ENCODE assay signal across 23 mouse cellular contexts in genomic region chr2:93665472-93665871, GRCm38 (mm10). TPM values are rescaled to one million over a fixed set of nuclear protein-coding genes. Genes with fewer than 3 reads are reported as not detected.
DNase-seq lines count a peak whose midpoint lies in the region; ATAC-seq lines count a peak whose summit lies in the region.
"Had no signal": no experiment of that assay in that cellular context is flagged by ENCODE, and none has a peak within 500 bp of the region (broad histone marks: within the 10 kb centered on the region; RNA-seq: fewer than 3 reads in every experiment).

No protein-coding gene starts in this region.

- no peak overlapping the region for H3K9ac ChIP-seq in embryonic facial prominence, embryonic 13.5 days
- H3K9ac ChIP-seq in embryonic facial prominence, embryonic 15.5 days: no peak overlapping the region
- H3K9ac ChIP-seq: embryonic facial prominence, embryonic 12.5 days had no signal

- DNase-seq in embryonic facial prominence, embryonic 10.5 days (ENCODE audit: low spot score): no peak
- DNase-seq in frontal cortex, postnatal 36 days (ENCODE audit: low spot score in 2 of 2): no peak
- no peak for DNase-seq in adrenal gland, postnatal 4 days (ENCODE audit: low spot score in 2 of 2)
- DNase-seq: B cell, adult 2 months; cerebellum, adult 11 months; cerebellum, adult 18-20 months; cerebellum, adult 8-10 months; cerebellum, adult 9-11 months; cerebellum, postnatal 14 days; cerebellum, postnatal 36 days; embryo, embryonic 11 days had no signal

- H3K36me3 ChIP-seq in embryonic facial prominence, embryonic 13.5 days: peaks cover 42% of the 10 kb centered on the region
- peaks cover 55% of the 10 kb centered on the region for H3K36me3 ChIP-seq in embryonic facial prominence, embryonic 10.5 days (replicated peaks)
- H3K36me3 ChIP-seq in embryonic facial prominence, embryonic 15.5 days: peaks cover 22% of the 10 kb centered on the region
- H3K36me3 ChIP-seq: G1E had no signal

- H3K27me3 ChIP-seq in embryonic facial prominence, embryonic 13.5 days: no peaks in the 10 kb centered on the region
- peaks cover 48% of the 10 kb centered on the region for H3K27me3 ChIP-seq in embryonic facial prominence, embryonic 10.5 days (replicated peaks; ENCODE audit: low read depth, poor library complexity, severe bottlenecking)
- no peaks in the 10 kb centered on the region for H3K27me3 ChIP-seq in embryonic facial prominence, embryonic 15.5 days
- H3K27me3 ChIP-seq: embryonic facial prominence, embryonic 12.5 days; Patski had no signal

- WGBS in embryonic facial prominence, embryonic 13.5 days: 62% methylated on average over 5 of the region's 5 CpGs
- WGBS in embryonic facial prominence, embryonic 10.5 days: 78% methylated on average over 5 of the region's 5 CpGs
- 64% methylated on average over 5 of the region's 5 CpGs for WGBS in embryonic facial prominence, embryonic 15.5 days

- H3K27ac ChIP-seq in embryonic facial prominence, embryonic 13.5 days: peak overlapping the region; percentile 64; the same call in 1 of the 2 replicates
- no peak overlapping the region for H3K27ac ChIP-seq in embryonic facial prominence, embryonic 10.5 days (replicated peaks)
- H3K27ac ChIP-seq in embryonic facial prominence, embryonic 15.5 days (replicated peaks): 0 out of 2 replicates have a peak overlapping the region, but pooled peaks have one; percentile 28
- H3K27ac ChIP-seq: embryonic facial prominence, embryonic 12.5 days had no signal

- no peak for ATAC-seq in embryonic facial prominence, embryonic 13.5 days (ENCODE audit: insufficient number of reproducible peaks, insufficient read depth, low FRiP score, low TSS enrichment, low read depth)
- peak; percentile 85; the same call in 1 of the 2 replicates for ATAC-seq in frontal cortex, adult (ENCODE audit: low TSS enrichment)
- no peak for ATAC-seq in embryonic facial prominence, embryonic 15.5 days (ENCODE audit: insufficient number of reproducible peaks, low FRiP score, low TSS enrichment, low read depth)
- ATAC-seq: activated CD4-positive, CD25-positive, alpha-beta regulatory T cell, adult 4 months; CD4-positive, CD25-positive, alpha-beta regulatory T cell, adult 4 months; forebrain, embryonic 14.5 days; forebrain, embryonic 16.5 days; Patski had no signal

- H3K4me1 ChIP-seq in embryonic facial prominence, embryonic 13.5 days: peaks cover 82% of the 10 kb centered on the region
- peaks cover 49% of the 10 kb centered on the region for H3K4me1 ChIP-seq in embryonic facial prominence, embryonic 10.5 days
- peaks cover 50% of the 10 kb centered on the region for H3K4me1 ChIP-seq in embryonic facial prominence, embryonic 15.5 days

- H3K4me3 ChIP-seq in embryonic facial prominence, embryonic 13.5 days: no peak overlapping the region
- H3K4me3 ChIP-seq in embryonic facial prominence, embryonic 10.5 days: no peak overlapping the region
- H3K4me3 ChIP-seq in embryonic facial prominence, embryonic 15.5 days (replicated peaks): no peak overlapping the region
- H3K4me3 ChIP-seq: embryonic facial prominence, embryonic 12.5 days had no signal

- H3K9me3 ChIP-seq in embryonic facial prominence, embryonic 13.5 days: no peaks in the 10 kb centered on the region
- no peaks in the 10 kb centered on the region for H3K9me3 ChIP-seq in embryonic facial prominence, embryonic 10.5 days
- H3K9me3 ChIP-seq in embryonic facial prominence, embryonic 15.5 days (replicated peaks): no peaks in the 10 kb centered on the region
- H3K9me3 ChIP-seq: embryonic facial prominence, embryonic 12.5 days; G1E had no signal

- H3K4me2 ChIP-seq in embryonic facial prominence, embryonic 13.5 days: no peak overlapping the region
- H3K4me2 ChIP-seq in embryonic facial prominence, embryonic 15.5 days (replicated peaks): no peak overlapping the region
- H3K4me2 ChIP-seq: embryonic facial prominence, embryonic 12.5 days had no signal

RNA-seq across cellular contexts. Expression of gene Alx4, which starts 23.3 kb away (rescaled TPM):
- polyA plus RNA-seq in embryonic facial prominence, embryonic 13.5 days (2015; fragmentation: Nextera tagmentation; extraction: Ambion mirVana): 29.3 and 34.1 TPM in 2 replicates
- 22.4 and 22.7 TPM in 2 replicates for polyA plus RNA-seq in embryonic facial prominence, embryonic 10.5 days (2016; fragmentation: Nextera tagmentation; extraction: Ambion mirVana)
- polyA plus RNA-seq in embryonic facial prominence, embryonic 15.5 days (2015; fragmentation: Nextera tagmentation; extraction: Ambion mirVana): 14.3 and 14.9 TPM in 2 replicates
- 1 to 10 TPM; 1.0 to 1.2 TPM for total RNA-seq in adrenal gland, postnatal 4 days (2021)
- total RNA-seq: CH12.LX; common myeloid progenitor, adult 5-6 weeks had no signal
- polyA plus RNA-seq: activated CD4-positive, CD25-positive, alpha-beta regulatory T cell, adult 4 months; CD4-positive, CD25-positive, alpha-beta regulatory T cell, adult 4 months; G1E; Patski had no signal
